ENCODE assay signal across 9 mouse cellular contexts in the genomic region with DNA sequence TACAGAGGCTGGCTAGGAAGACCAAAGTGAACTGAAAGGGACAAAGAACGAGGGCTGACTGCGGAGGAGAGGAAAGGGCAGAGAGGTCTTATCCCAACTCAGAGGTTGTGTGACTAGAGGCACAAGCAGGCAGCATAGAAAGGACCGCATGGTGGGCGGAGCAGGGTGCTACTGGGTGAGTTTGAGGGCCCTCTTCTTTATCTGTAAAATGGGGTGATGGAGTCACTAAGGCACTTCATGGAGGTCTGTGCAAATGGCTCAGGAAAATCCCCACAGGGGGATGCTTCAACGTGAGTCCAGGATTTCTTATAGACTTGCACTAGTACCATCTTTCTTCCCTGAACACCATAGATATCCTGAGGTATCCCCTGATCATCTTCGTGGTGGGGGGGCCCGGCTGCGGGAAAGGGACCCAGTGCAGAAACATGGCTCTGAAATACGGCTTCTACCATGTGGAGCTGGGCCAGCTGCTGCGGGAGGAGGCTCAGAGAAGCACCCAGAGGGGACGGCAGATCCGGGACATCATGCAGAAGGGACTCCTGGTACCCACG. TPM values are rescaled to one million over a fixed set of nuclear protein-coding genes. Genes with fewer than 3 reads are reported as not detected.
A peak's percentile ranks its signal among the peaks of the same experiment; 100 is the strongest.
DNase-seq lines count a peak whose midpoint lies in the region; ATAC-seq and TF ChIP-seq lines count a peak whose summit lies in the region.
"Had no signal": no experiment of that assay in that cellular context is flagged by ENCODE, and none has a peak within 500 bp of the region (broad histone marks: within the 10 kb centered on the region; RNA-seq: fewer than 3 reads in every experiment).

No protein-coding gene starts in this region.

- peak overlapping the region; percentile 78; the same call in 1 of the 2 replicates for H3K9ac ChIP-seq in kidney, postnatal 0 days (ENCODE audit: low read depth, low read length)
- H3K9ac ChIP-seq in hindbrain, embryonic 15.5 days: peak overlapping the region; percentile 77; the same call in 1 of the 2 replicates
- peak overlapping the region; percentile 69; the same call in 1 of the 2 replicates for H3K9ac ChIP-seq in midbrain, embryonic 15.5 days

- no peak for TF ChIP-seq CTCF in kidney, postnatal 0 days (IDR thresholded peaks at IDR 0.05; ENCODE audit: low read depth)
- no peak for TF ChIP-seq CTCF in cortical plate, adult 2 months (IDR thresholded peaks at IDR 0.05; ENCODE audit: extremely low read depth, insufficient read depth, low read length)

- WGBS in kidney, postnatal 0 days: 59% methylated on average over 13 of the region's 13 CpGs
- WGBS in hindbrain, embryonic 15.5 days: 74% methylated on average over 13 of the region's 13 CpGs
- 74% methylated on average over 13 of the region's 13 CpGs for WGBS in midbrain, embryonic 15.5 days

- no peaks in the 10 kb centered on the region for H3K27me3 ChIP-seq in kidney, postnatal 0 days (ENCODE audit: insufficient read depth, low read length)
- no peaks in the 10 kb centered on the region for H3K27me3 ChIP-seq in hindbrain, embryonic 15.5 days
- H3K27me3 ChIP-seq in midbrain, embryonic 15.5 days (replicated peaks): no peaks in the 10 kb centered on the region

- TF ChIP-seq POLR2A in cortical plate, adult 2 months (IDR thresholded peaks at IDR 0.05; ENCODE audit: extremely low read depth, insufficient read depth, low read length): no peak

- H3K4me2 ChIP-seq in kidney, postnatal 0 days (ENCODE audit: low read length): peak overlapping the region; percentile 91
- peak overlapping the region; percentile 75 for H3K4me2 ChIP-seq in hindbrain, embryonic 15.5 days
- peak overlapping the region; percentile 64 for H3K4me2 ChIP-seq in midbrain, embryonic 15.5 days

- H3K9me3 ChIP-seq in kidney, postnatal 0 days (replicated peaks; ENCODE audit: low read length): no peaks in the 10 kb centered on the region
- no peaks in the 10 kb centered on the region for H3K9me3 ChIP-seq in hindbrain, embryonic 15.5 days
- H3K9me3 ChIP-seq in midbrain, embryonic 15.5 days: no peaks in the 10 kb centered on the region

- peak overlapping the region; percentile 91 for H3K27ac ChIP-seq in kidney, postnatal 0 days
- H3K27ac ChIP-seq in cortical plate, adult 2 months (ENCODE audit: insufficient read depth, low read length): 0 out of 2 replicates have a peak overlapping the region, but pooled peaks have one; percentile 88
- peak overlapping the region; percentile 96 for H3K27ac ChIP-seq in hindbrain, embryonic 15.5 days (replicated peaks)
- H3K27ac ChIP-seq in midbrain, embryonic 15.5 days: peak overlapping the region; percentile 92

- H3K4me3 ChIP-seq in kidney, postnatal 0 days (replicated peaks; ENCODE audit: low read depth, low read length): peak overlapping the region; percentile 59
- peak overlapping the region; percentile 75 for H3K4me3 ChIP-seq in cortical plate, adult 2 months (ENCODE audit: insufficient read depth, low read length)
- H3K4me3 ChIP-seq in hindbrain, embryonic 15.5 days: peak overlapping the region; percentile 63
- H3K4me3 ChIP-seq in midbrain, embryonic 15.5 days: peak overlapping the region; percentile 59

- ATAC-seq in kidney, postnatal 0 days (replicated peaks; ENCODE audit: low FRiP score, low read depth): no peak
- no peak for ATAC-seq in hindbrain, embryonic 15.5 days (ENCODE audit: low FRiP score, low read depth)
- peak; percentile 1; the same call in 1 of the 2 replicates for ATAC-seq in midbrain, embryonic 15.5 days (replicated peaks)

- H3K4me1 ChIP-seq in kidney, postnatal 0 days (replicated peaks; ENCODE audit: insufficient read depth, low read length): peaks cover 10% of the 10 kb centered on the region; the same call in 1 of the 2 replicates
- 0 out of 2 replicates have a peak, but pooled peaks cover 2% of the 10 kb centered on the region for H3K4me1 ChIP-seq in cortical plate, adult 2 months (ENCODE audit: control insufficient read depth, insufficient read depth, low read length)
- peaks cover 21% of the 10 kb centered on the region for H3K4me1 ChIP-seq in hindbrain, embryonic 15.5 days (replicated peaks)
- peaks cover 23% of the 10 kb centered on the region for H3K4me1 ChIP-seq in midbrain, embryonic 15.5 days

- no peak for DNase-seq in kidney, postnatal 0 days (ENCODE audit: low spot score)
- no peak for DNase-seq in kidney, postnatal 14 days
- DNase-seq in layer of hippocampus, adult 18-20 months (ENCODE audit: low spot score in 2 of 2): no peak
- no peak for DNase-seq in gastrocnemius, adult 8-10 months (ENCODE audit: low spot score in 2 of 2)
- DNase-seq in adipocyte (ENCODE audit: low spot score): no peak

- H3K36me3 ChIP-seq in kidney, postnatal 0 days (ENCODE audit: insufficient read depth, low read length): peaks cover 11% of the 10 kb centered on the region; the same call in 1 of the 2 replicates
- peaks cover 14% of the 10 kb centered on the region for H3K36me3 ChIP-seq in hindbrain, embryonic 15.5 days
- peaks cover 7% of the 10 kb centered on the region for H3K36me3 ChIP-seq in midbrain, embryonic 15.5 days (replicated peaks)

RNA-seq across cellular contexts. Expression of a gene that starts 1.1 kb away (rescaled TPM):
- polyA plus RNA-seq in kidney, postnatal 0 days (2015; fragmentation: Nextera tagmentation; extraction: Ambion mirVana): 0.38 TPM in 1 of 2 replicates, not detected in the other
- 0.13 TPM in 1 of 2 replicates, not detected in the other for polyA plus RNA-seq in cortical plate, adult 2 months (2012; rRNA removed)
- 0.41 and 0.54 TPM in 2 replicates for polyA plus RNA-seq in hindbrain, embryonic 15.5 days (2015; fragmentation: Nextera tagmentation; extraction: Ambion mirVana)
- 0.43 and 0.73 TPM in 2 replicates for polyA plus RNA-seq in midbrain, embryonic 15.5 days (2015; fragmentation: Nextera tagmentation; extraction: Ambion mirVana)
- under 1 TPM; 0.37 to 0.38 TPM for total RNA-seq in layer of hippocampus, adult 18-20 months (2021)
- total RNA-seq in gastrocnemius, adult 8-10 months (2022): under 1 TPM in 1 of 4 experiments, not detected in 3; 0.27 TPM
- polyA plus RNA-seq: large intestine, adult 2 months had no signal

RNA-seq across cellular contexts. Expression of a gene that starts 1.2 kb away (rescaled TPM):
- 46.7 and 50.3 TPM in 2 replicates for polyA plus RNA-seq in kidney, postnatal 0 days (2015; fragmentation: Nextera tagmentation; extraction: Ambion mirVana)
- polyA plus RNA-seq in cortical plate, adult 2 months (2012; rRNA removed): 73.3 and 80.0 TPM in 2 replicates
- polyA plus RNA-seq in hindbrain, embryonic 15.5 days (2015; fragmentation: Nextera tagmentation; extraction: Ambion mirVana): 67.3 and 67.5 TPM in 2 replicates
- 76.8 TPM in 2 replicates for polyA plus RNA-seq in midbrain, embryonic 15.5 days (2015; fragmentation: Nextera tagmentation; extraction: Ambion mirVana)
- 10 to 100 TPM; 67.3 to 68.6 TPM for total RNA-seq in layer of hippocampus, adult 18-20 months (2021)
- 10 to 100 TPM; 13.3 to 17.5 (median 15.5) TPM for total RNA-seq in gastrocnemius, adult 8-10 months (2022)

RNA-seq across cellular contexts. Expression of a gene that starts 12.5 kb away (rescaled TPM):
- 0.55 TPM in 1 of 2 replicates, not detected in the other for polyA plus RNA-seq in kidney, postnatal 0 days (2015; fragmentation: Nextera tagmentation; extraction: Ambion mirVana)
- not detected in 2 replicates for polyA plus RNA-seq in cortical plate, adult 2 months (2012; rRNA removed)
- polyA plus RNA-seq in hindbrain, embryonic 15.5 days (2015; fragmentation: Nextera tagmentation; extraction: Ambion mirVana): 0.51 and 0.61 TPM in 2 replicates
- polyA plus RNA-seq in midbrain, embryonic 15.5 days (2015; fragmentation: Nextera tagmentation; extraction: Ambion mirVana): 0.68 and 0.83 TPM in 2 replicates
- total RNA-seq in layer of hippocampus, adult 18-20 months (2021): not detected
- total RNA-seq in gastrocnemius, adult 8-10 months (2022): not detected
- polyA plus RNA-seq: large intestine, adult 2 months had no signal

RNA-seq across cellular contexts. Expression of a gene that starts 15.2 kb away (rescaled TPM):
- 61.2 and 65.7 TPM in 2 replicates for polyA plus RNA-seq in kidney, postnatal 0 days (2015; fragmentation: Nextera tagmentation; extraction: Ambion mirVana)
- 32.1 and 35.4 TPM in 2 replicates for polyA plus RNA-seq in cortical plate, adult 2 months (2012; rRNA removed)
- 54.7 and 55.8 TPM in 2 replicates for polyA plus RNA-seq in hindbrain, embryonic 15.5 days (2015; fragmentation: Nextera tagmentation; extraction: Ambion mirVana)
- polyA plus RNA-seq in midbrain, embryonic 15.5 days (2015; fragmentation: Nextera tagmentation; extraction: Ambion mirVana): 53.2 and 57.1 TPM in 2 replicates
- total RNA-seq in layer of hippocampus, adult 18-20 months (2021): 10 to 100 TPM; 25.8 to 27.6 TPM
- 10 to 100 TPM; 20.2 to 27.1 (median 21.9) TPM for total RNA-seq in gastrocnemius, adult 8-10 months (2022)

RNA-seq across cellular contexts. Expression of a gene that starts 19.0 kb away (rescaled TPM):
- polyA plus RNA-seq in kidney, postnatal 0 days (2015; fragmentation: Nextera tagmentation; extraction: Ambion mirVana): 35.6 and 36.2 TPM in 2 replicates
- polyA plus RNA-seq in cortical plate, adult 2 months (2012; rRNA removed): 58.4 and 63.4 TPM in 2 replicates
- polyA plus RNA-seq in hindbrain, embryonic 15.5 days (2015; fragmentation: Nextera tagmentation; extraction: Ambion mirVana): 27.9 and 31.2 TPM in 2 replicates
- 29.9 and 30.5 TPM in 2 replicates for polyA plus RNA-seq in midbrain, embryonic 15.5 days (2015; fragmentation: Nextera tagmentation; extraction: Ambion mirVana)
- total RNA-seq in layer of hippocampus, adult 18-20 months (2021): 100 to 1,000 TPM; 114 to 117 TPM
- 10 to 100 TPM; 23.3 to 29.9 (median 27.2) TPM for total RNA-seq in gastrocnemius, adult 8-10 months (2022)
